Mouse (Mus musculus) brain, adult 2 months (tissue): ENCODE measurements at regions not wholly inside any gene's neighbourhood (a gene's known extent, or its start where the extent isn't known, plus 50 kb on each side); places are given as distances from the start of the nearest gene placed in this dataset.

ENCODE experiments used
- DNase-seq: peaks from one replicate; pipeline ENCODE4 v3.0.0; 2011; ENCODE audit warnings: low read depth, low spot score

- DNase-seq = no peak
These were observed 699.9 kb downstream of the 1700064H15Rik start for GRCm38 (mm10) chr3:18928401-18929104.

- DNase-seq = no peak
These were observed 699.4 kb downstream of the 1700064H15Rik start for GRCm38 (mm10) chr3:18929105-18929492.

GRCm38 (mm10) chr3:18932983-18933726 is 695.3 kb downstream of the 1700064H15Rik start:
- peak; percentile 32 for DNase-seq

GRCm38 (mm10) chr3:18934891-18935290 is 693.6 kb downstream of the 1700064H15Rik start:
- DNase-seq = no peak

GRCm38 (mm10) chr3:18937333-18938122 is 690.9 kb downstream of the 1700064H15Rik start:
- no peak for DNase-seq

GRCm38 (mm10) chr3:18941301-18942177 is 686.9 kb downstream of the 1700064H15Rik start:
- peak; percentile 71 for DNase-seq

- no peak for DNase-seq
These were observed 668.1 kb downstream of the 1700064H15Rik start for GRCm38 (mm10) chr3:18960341-18960740.

- peak; percentile 6 for DNase-seq
These were observed 639.8 kb downstream of the 1700064H15Rik start for GRCm38 (mm10) chr3:18988662-18989061.

GRCm38 (mm10) chr3:18989577-18990240 is 638.8 kb downstream of the 1700064H15Rik start:
- peak; percentile 85 for DNase-seq

- DNase-seq = no peak
These were observed 628.3 kb downstream of the 1700064H15Rik start for GRCm38 (mm10) chr3:19000179-19000578.

GRCm38 (mm10) chr3:19002056-19002455 is 626.4 kb downstream of the 1700064H15Rik start:
- no peak for DNase-seq

GRCm38 (mm10) chr3:19004792-19005191 is 623.7 kb downstream of the 1700064H15Rik start:
- no peak for DNase-seq

- DNase-seq = no peak
These were observed 583.9 kb downstream of the 1700064H15Rik start for GRCm38 (mm10) chr3:19044566-19044965.

GRCm38 (mm10) chr3:19045933-19046332 is 582.5 kb downstream of the 1700064H15Rik start:
- no peak for DNase-seq

- DNase-seq = no peak
These were observed 581.9 kb downstream of the 1700064H15Rik start for GRCm38 (mm10) chr3:19046610-19047009.

GRCm38 (mm10) chr3:19055961-19056360 is 572.5 kb downstream of the 1700064H15Rik start:
- DNase-seq = peak; percentile 75

- DNase-seq = peak; percentile 13
These were observed 571.9 kb downstream of the 1700064H15Rik start for GRCm38 (mm10) chr3:19056623-19057022.

GRCm38 (mm10) chr3:19059906-19060870 is 568.3 kb downstream of the 1700064H15Rik start:
- DNase-seq = no peak

- no peak for DNase-seq
These were observed 566.8 kb downstream of the 1700064H15Rik start for GRCm38 (mm10) chr3:19061488-19062248.
